Comparison of ENCODE assay signal across 8 mouse cellular contexts in the genomic region with DNA sequence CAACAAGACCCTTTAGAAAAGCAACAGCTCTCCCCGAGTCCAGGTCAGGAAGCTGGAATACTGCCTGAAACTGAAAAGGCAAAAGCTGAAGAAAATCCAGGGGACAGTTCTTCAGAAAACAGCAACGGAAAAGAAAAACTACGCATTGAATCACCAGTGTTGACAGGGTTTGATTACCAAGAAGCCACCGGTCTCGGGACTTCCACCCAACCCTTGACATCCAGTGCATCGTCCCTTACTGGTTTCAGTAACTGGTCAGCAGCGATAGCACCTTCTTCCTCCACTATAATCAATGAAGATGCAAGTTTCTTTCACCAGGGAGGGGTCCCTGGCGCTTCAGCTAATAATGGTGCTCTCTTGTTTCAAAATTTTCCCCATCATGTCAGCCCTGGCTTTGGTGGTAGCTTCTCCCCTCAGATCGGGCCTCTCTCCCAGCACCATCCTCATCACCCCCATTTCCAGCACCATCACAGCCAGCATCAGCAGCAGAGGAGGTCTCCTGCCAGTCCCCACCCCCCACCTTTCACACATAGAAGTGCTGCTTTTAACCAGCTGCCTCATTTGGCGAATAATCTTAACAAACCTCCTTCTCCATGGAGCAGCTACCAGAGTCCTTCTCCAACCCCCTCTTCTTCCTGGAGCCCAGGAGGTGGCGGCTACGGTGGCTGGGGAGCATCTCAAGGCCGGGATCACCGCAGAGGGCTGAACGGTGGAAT. TPM values are rescaled to one million over a fixed set of nuclear protein-coding genes. Genes with fewer than 3 reads are reported as not detected.
DNase-seq lines count a peak whose midpoint lies in the region; ATAC-seq and TF ChIP-seq lines count a peak whose summit lies in the region.

No protein-coding gene starts in this region.

- WGBS in spleen, adult 2 months, result 74% methylated on average over 15 of the region's 15 CpGs
- WGBS in kidney, embryonic 14.5 days, result 46% methylated on average over 15 of the region's 15 CpGs
- WGBS in liver, embryonic 11.5 days, result 51% methylated on average over 15 of the region's 15 CpGs

- H3K36me3 ChIP-seq in spleen, adult 2 months (ENCODE audit: control insufficient read depth, insufficient read depth, low read length), result no peaks in the 10 kb centered on the region
- no peaks in the 10 kb centered on the region for H3K36me3 ChIP-seq in kidney, embryonic 14.5 days (ENCODE audit: control insufficient read depth, insufficient read depth, low read length)
- H3K36me3 ChIP-seq in liver, embryonic 11.5 days (ENCODE audit: control insufficient read depth, insufficient read depth, low read length), result no peaks in the 10 kb centered on the region

- TF ChIP-seq POLR2A in spleen, adult 2 months (IDR thresholded peaks at IDR 0.05; ENCODE audit: low read depth, low read length), result no peak

- no peak overlapping the region for H3K9ac ChIP-seq in kidney, embryonic 14.5 days (ENCODE audit: low read depth, low read length)
- H3K9ac ChIP-seq in liver, embryonic 11.5 days (ENCODE audit: low read depth, low read length), result peak overlapping the region; percentile 54

- no peak for ATAC-seq in kidney, embryonic 14.5 days (ENCODE audit: low FRiP score, low TSS enrichment)
- no peak for ATAC-seq in liver, embryonic 11.5 days (replicated peaks; ENCODE audit: low FRiP score)

- H3K27me3 ChIP-seq in spleen, adult 2 months (ENCODE audit: control insufficient read depth, insufficient read depth, low read length), result no peaks in the 10 kb centered on the region
- no peaks in the 10 kb centered on the region for H3K27me3 ChIP-seq in kidney, embryonic 14.5 days (ENCODE audit: control insufficient read depth, insufficient read depth, low read length)
- no peaks in the 10 kb centered on the region for H3K27me3 ChIP-seq in liver, embryonic 11.5 days (replicated peaks; ENCODE audit: control insufficient read depth, insufficient read depth, low read length)

- no peak for DNase-seq in spleen, adult 2 months (ENCODE audit: low read depth in 1 of 2, low spot score in 2 of 2)
- DNase-seq in spleen, adult 18-20 months, result no peak
- DNase-seq in cerebellum, postnatal 14 days, result peak; percentile 38 to 60
- peak; percentile 15 to 24 for DNase-seq in heart, adult 9 months (ENCODE audit: low spot score in 2 of 2)
- no peak for DNase-seq in liver, embryonic 11.5 days (ENCODE audit: low spot score)
- peak; percentile 65 to 73 for DNase-seq in right cerebral cortex, postnatal 10 days (ENCODE audit: low spot score in 2 of 2)
- no peak for DNase-seq in spleen, postnatal 4 days (ENCODE audit: low spot score in 2 of 2)

- peak overlapping the region; percentile 35 for H3K4me2 ChIP-seq in kidney, embryonic 14.5 days (replicated peaks; ENCODE audit: low read depth, low read length)
- peak overlapping the region; percentile 69 for H3K4me2 ChIP-seq in liver, embryonic 11.5 days

- H3K4me1 ChIP-seq in spleen, adult 2 months (ENCODE audit: control insufficient read depth, insufficient read depth, insufficient read length), result peaks cover 6% of the 10 kb centered on the region
- peaks cover 15% of the 10 kb centered on the region; the same call in 1 of the 2 replicates for H3K4me1 ChIP-seq in kidney, embryonic 14.5 days (ENCODE audit: control insufficient read depth, insufficient read depth, low read length)
- H3K4me1 ChIP-seq in liver, embryonic 11.5 days (replicated peaks; ENCODE audit: control insufficient read depth, insufficient read depth, low read length), result peaks cover 13% of the 10 kb centered on the region

- H3K9me3 ChIP-seq in kidney, embryonic 14.5 days (ENCODE audit: control insufficient read depth, low read length), result no peaks in the 10 kb centered on the region
- H3K9me3 ChIP-seq in liver, embryonic 11.5 days (ENCODE audit: control insufficient read depth, low read length), result no peaks in the 10 kb centered on the region

- peak overlapping the region; percentile 17; the same call in 1 of the 2 replicates for H3K27ac ChIP-seq in spleen, adult 2 months (ENCODE audit: insufficient read depth, low read length)
- no peak overlapping the region for H3K27ac ChIP-seq in kidney, embryonic 14.5 days (ENCODE audit: low read depth, low read length)
- peak overlapping the region; percentile 65 for H3K27ac ChIP-seq in liver, embryonic 11.5 days (ENCODE audit: low read depth, low read length)

- H3K4me3 ChIP-seq in spleen, adult 2 months (ENCODE audit: extremely low read depth, insufficient read depth, insufficient read length), result peak overlapping the region; percentile 46
- H3K4me3 ChIP-seq in kidney, embryonic 14.5 days (ENCODE audit: low read length), result peak overlapping the region; percentile 28; the same call in 1 of the 2 replicates
- peak overlapping the region; percentile 55 for H3K4me3 ChIP-seq in liver, embryonic 11.5 days (ENCODE audit: low read depth, low read length)

- no peak for TF ChIP-seq CTCF in spleen, adult 2 months (IDR thresholded peaks at IDR 0.05; ENCODE audit: extremely low read depth, insufficient read depth, insufficient read length, insufficient replicate concordance)

RNA-seq across cellular contexts. Expression of a gene that starts 0.7 kb away (rescaled TPM):
- 8.5 and 10.4 TPM in 2 replicates for polyA plus RNA-seq in spleen, adult 2 months (2012; rRNA removed)
- polyA plus RNA-seq in kidney, embryonic 14.5 days (2014; fragmentation: Nextera tagmentation; extraction: Ambion mirVana), result 3.0 and 5.0 TPM in 2 replicates
- polyA plus RNA-seq in liver, embryonic 11.5 days (2014; fragmentation: Nextera tagmentation; extraction: Ambion mirVana), result 14.4 and 15.8 TPM in 2 replicates

Comparison
In these comparisons a context has a peak if more than half of its experiments do, and no peak if none do; other contexts are left out.
1. DNase-seq: peak in cerebellum, postnatal 14 days (2 of 2), heart, adult 9 months (2 of 2) and right cerebral cortex, postnatal 10 days (2 of 2); none in spleen, adult 2 months (0 of 2), spleen, adult 18-20 months (0 of 2), liver, embryonic 11.5 days (single experiment) and spleen, postnatal 4 days (0 of 2).
2. Peak in every context shown above with its lines, with median percentiles within 50 percentile points of each other: H3K4me3 ChIP-seq.